Mouse (Mus musculus): ENCODE data around the gene Arhgef28.

GRCm38 (mm10) chr13:98008588-98008987 lies 197.7 kb downstream of the Arhgef28 start:
- TF ChIP-seq CTCF (IDR thresholded peaks at IDR 0.05; ENCODE audit: low read depth): no peak
- no peak for TF ChIP-seq EP300 (IDR thresholded peaks at IDR 0.05; ENCODE audit: low read depth)
